In genomic region chr1:62597751-62598400, GRCm38 (mm10) we compare ENCODE assay signal across 14 mouse cellular contexts.
DNase-seq lines count a peak whose midpoint lies in the region; ATAC-seq and TF ChIP-seq lines count a peak whose summit lies in the region.
"Had no signal": no experiment of that assay in that cellular context is flagged by ENCODE, and none has a peak within 500 bp of the region (broad histone marks: within the 10 kb centered on the region; RNA-seq: fewer than 3 reads in every experiment).

No protein-coding gene starts in this region.

- no peaks in the 10 kb centered on the region for H3K9me3 ChIP-seq in forebrain, embryonic 14.5 days (replicated peaks; ENCODE audit: control insufficient read depth, low read length)
- no peaks in the 10 kb centered on the region for H3K9me3 ChIP-seq in forebrain, embryonic 11.5 days (ENCODE audit: control insufficient read depth, low read length)
- H3K9me3 ChIP-seq in hindbrain, postnatal 0 days (ENCODE audit: low read length), result no peaks in the 10 kb centered on the region
- H3K9me3 ChIP-seq in hindbrain, embryonic 12.5 days (replicated peaks), result no peaks in the 10 kb centered on the region
- H3K9me3 ChIP-seq in midbrain, embryonic 11.5 days (ENCODE audit: control insufficient read depth, low read length), result no peaks in the 10 kb centered on the region
- H3K9me3 ChIP-seq in midbrain, embryonic 16.5 days (replicated peaks; ENCODE audit: control insufficient read depth, low read length, poor library complexity, severe bottlenecking), result no peaks in the 10 kb centered on the region
- H3K9me3 ChIP-seq: G1E; lung, embryonic 15.5 days; neural tube, embryonic 13.5 days had no signal

- H3K27ac ChIP-seq in forebrain, embryonic 14.5 days (ENCODE audit: low read depth, low read length), result no peak overlapping the region
- no peak overlapping the region for H3K27ac ChIP-seq in forebrain, embryonic 11.5 days (ENCODE audit: low read depth, low read length)
- no peak overlapping the region for H3K27ac ChIP-seq in hindbrain, postnatal 0 days
- H3K27ac ChIP-seq in hindbrain, embryonic 12.5 days, result no peak overlapping the region
- H3K27ac ChIP-seq in midbrain, embryonic 11.5 days (ENCODE audit: low read depth, low read length), result no peak overlapping the region
- H3K27ac ChIP-seq in midbrain, embryonic 16.5 days (ENCODE audit: low read length), result no peak overlapping the region
- H3K27ac ChIP-seq: lung, embryonic 15.5 days; neural tube, embryonic 13.5 days had no signal

- ATAC-seq in forebrain, embryonic 14.5 days, result no peak
- ATAC-seq in forebrain, embryonic 11.5 days (replicated peaks; ENCODE audit: low FRiP score), result no peak
- ATAC-seq in hindbrain, postnatal 0 days, result 0 out of 2 replicates have a peak, but pooled peaks have one; percentile 40
- ATAC-seq in hindbrain, embryonic 12.5 days (ENCODE audit: low FRiP score), result no peak
- no peak for ATAC-seq in midbrain, embryonic 11.5 days (ENCODE audit: low FRiP score)
- no peak for ATAC-seq in midbrain, embryonic 16.5 days

- no peaks in the 10 kb centered on the region for H3K36me3 ChIP-seq in forebrain, embryonic 14.5 days (ENCODE audit: control insufficient read depth, insufficient read depth, low read length)
- H3K36me3 ChIP-seq in forebrain, embryonic 11.5 days (ENCODE audit: control insufficient read depth, insufficient read depth, low read length), result no peaks in the 10 kb centered on the region
- no peaks in the 10 kb centered on the region for H3K36me3 ChIP-seq in hindbrain, postnatal 0 days (ENCODE audit: insufficient read depth, low read length)
- H3K36me3 ChIP-seq in hindbrain, embryonic 12.5 days, result no peaks in the 10 kb centered on the region
- H3K36me3 ChIP-seq in midbrain, embryonic 11.5 days (ENCODE audit: control insufficient read depth, insufficient read depth, low read length), result no peaks in the 10 kb centered on the region
- H3K36me3 ChIP-seq in midbrain, embryonic 16.5 days (ENCODE audit: control insufficient read depth, insufficient read depth, low read length), result no peaks in the 10 kb centered on the region
- H3K36me3 ChIP-seq: G1E; lung, embryonic 15.5 days; neural tube, embryonic 13.5 days had no signal

- peak; percentile 46 for DNase-seq in forebrain, embryonic 14.5 days (ENCODE audit: low spot score)
- DNase-seq in forebrain, embryonic 11.5 days (ENCODE audit: low spot score), result no peak
- DNase-seq in hindbrain, postnatal 0 days (ENCODE audit: low spot score), result no peak
- DNase-seq in midbrain, embryonic 11.5 days (ENCODE audit: low spot score, missing footprints), result peak; percentile 72
- DNase-seq in urinary bladder, postnatal 25 days (ENCODE audit: low spot score), result no peak
- no peak for DNase-seq in gastrocnemius, postnatal 4 days (ENCODE audit: low spot score in 2 of 2)
- DNase-seq: adrenal gland, postnatal 14 days; cerebellum, adult 9-11 months; gastrocnemius, postnatal 14 days had no signal

- no peak overlapping the region for H3K4me3 ChIP-seq in forebrain, embryonic 14.5 days (ENCODE audit: low read depth, low read length)
- no peak overlapping the region for H3K4me3 ChIP-seq in forebrain, embryonic 11.5 days (ENCODE audit: low read depth, low read length)
- H3K4me3 ChIP-seq in hindbrain, postnatal 0 days (ENCODE audit: low read length), result no peak overlapping the region
- no peak overlapping the region for H3K4me3 ChIP-seq in hindbrain, embryonic 12.5 days
- no peak overlapping the region for H3K4me3 ChIP-seq in midbrain, embryonic 11.5 days (ENCODE audit: low read depth, low read length)
- no peak overlapping the region for H3K4me3 ChIP-seq in midbrain, embryonic 16.5 days (ENCODE audit: low read depth, low read length)
- H3K4me3 ChIP-seq: lung, embryonic 15.5 days; neural tube, embryonic 13.5 days had no signal

- no peaks in the 10 kb centered on the region for H3K4me1 ChIP-seq in forebrain, embryonic 14.5 days (ENCODE audit: control insufficient read depth, insufficient read depth, low read length)
- no peaks in the 10 kb centered on the region for H3K4me1 ChIP-seq in forebrain, embryonic 11.5 days (replicated peaks; ENCODE audit: control insufficient read depth, insufficient read depth, low read length)
- no peaks in the 10 kb centered on the region for H3K4me1 ChIP-seq in hindbrain, postnatal 0 days (ENCODE audit: insufficient read depth, low read length)
- no peaks in the 10 kb centered on the region for H3K4me1 ChIP-seq in hindbrain, embryonic 12.5 days
- H3K4me1 ChIP-seq in midbrain, embryonic 11.5 days (ENCODE audit: control insufficient read depth, insufficient read depth, low read length), result no peaks in the 10 kb centered on the region
- no peaks in the 10 kb centered on the region for H3K4me1 ChIP-seq in midbrain, embryonic 16.5 days (ENCODE audit: control insufficient read depth, insufficient read depth, low read length)
- H3K4me1 ChIP-seq: lung, embryonic 15.5 days; neural tube, embryonic 13.5 days had no signal

- 74% methylated on average over 5 of the region's 5 CpGs for WGBS in forebrain, embryonic 14.5 days
- 81% methylated on average over 5 of the region's 5 CpGs for WGBS in forebrain, embryonic 11.5 days
- 79% methylated on average over 5 of the region's 5 CpGs for WGBS in hindbrain, postnatal 0 days
- 92% methylated on average over 5 of the region's 5 CpGs for WGBS in hindbrain, embryonic 12.5 days
- WGBS in midbrain, embryonic 11.5 days, result 84% methylated on average over 5 of the region's 5 CpGs
- WGBS in midbrain, embryonic 16.5 days, result 84% methylated on average over 5 of the region's 5 CpGs

- peak; percentile 32 for TF ChIP-seq CTCF in hindbrain, postnatal 0 days (IDR thresholded peaks at IDR 0.05; ENCODE audit: low read depth)

- no peak overlapping the region for H3K9ac ChIP-seq in forebrain, embryonic 14.5 days (ENCODE audit: low read length)
- no peak overlapping the region for H3K9ac ChIP-seq in forebrain, embryonic 11.5 days (ENCODE audit: low read length)
- no peak overlapping the region for H3K9ac ChIP-seq in hindbrain, postnatal 0 days (replicated peaks; ENCODE audit: low read length)
- H3K9ac ChIP-seq in hindbrain, embryonic 12.5 days, result no peak overlapping the region
- no peak overlapping the region for H3K9ac ChIP-seq in midbrain, embryonic 11.5 days (ENCODE audit: low read length)
- no peak overlapping the region for H3K9ac ChIP-seq in midbrain, embryonic 16.5 days (ENCODE audit: low read depth, low read length)
- H3K9ac ChIP-seq: lung, embryonic 15.5 days; neural tube, embryonic 13.5 days had no signal

- no peaks in the 10 kb centered on the region for H3K27me3 ChIP-seq in forebrain, embryonic 14.5 days (replicated peaks; ENCODE audit: control insufficient read depth, insufficient read depth, low read length)
- H3K27me3 ChIP-seq in forebrain, embryonic 11.5 days (ENCODE audit: control insufficient read depth, insufficient read depth, low read length), result no peaks in the 10 kb centered on the region
- no peaks in the 10 kb centered on the region for H3K27me3 ChIP-seq in hindbrain, postnatal 0 days (ENCODE audit: insufficient read depth, low read length)
- H3K27me3 ChIP-seq in hindbrain, embryonic 12.5 days, result no peaks in the 10 kb centered on the region
- no peaks in the 10 kb centered on the region for H3K27me3 ChIP-seq in midbrain, embryonic 11.5 days (ENCODE audit: control insufficient read depth, insufficient read depth, low read length)
- no peaks in the 10 kb centered on the region for H3K27me3 ChIP-seq in midbrain, embryonic 16.5 days (ENCODE audit: control insufficient read depth, insufficient read depth, low read depth, low read length)
- H3K27me3 ChIP-seq: lung, embryonic 15.5 days; neural tube, embryonic 13.5 days had no signal

- H3K4me2 ChIP-seq in forebrain, embryonic 14.5 days (ENCODE audit: low read length), result no peak overlapping the region
- H3K4me2 ChIP-seq in forebrain, embryonic 11.5 days (ENCODE audit: low read depth, low read length, severe bottlenecking), result no peak overlapping the region
- no peak overlapping the region for H3K4me2 ChIP-seq in hindbrain, postnatal 0 days (ENCODE audit: low read depth, low read length)
- H3K4me2 ChIP-seq in hindbrain, embryonic 12.5 days (replicated peaks), result no peak overlapping the region
- no peak overlapping the region for H3K4me2 ChIP-seq in midbrain, embryonic 11.5 days
- H3K4me2 ChIP-seq in midbrain, embryonic 16.5 days (ENCODE audit: low read length), result no peak overlapping the region
- H3K4me2 ChIP-seq: lung, embryonic 15.5 days; neural tube, embryonic 13.5 days had no signal

Comparison
In these comparisons a context has a peak if more than half of its experiments do, and no peak if none do; other contexts are left out.
1. DNase-seq: peak in forebrain, embryonic 14.5 days (single experiment) and midbrain, embryonic 11.5 days (single experiment); none in forebrain, embryonic 11.5 days (single experiment), hindbrain, postnatal 0 days (single experiment), urinary bladder, postnatal 25 days (single experiment) and gastrocnemius, postnatal 4 days (0 of 2).